ENCODE assay signal across 3 mouse cellular contexts in the genomic region with DNA sequence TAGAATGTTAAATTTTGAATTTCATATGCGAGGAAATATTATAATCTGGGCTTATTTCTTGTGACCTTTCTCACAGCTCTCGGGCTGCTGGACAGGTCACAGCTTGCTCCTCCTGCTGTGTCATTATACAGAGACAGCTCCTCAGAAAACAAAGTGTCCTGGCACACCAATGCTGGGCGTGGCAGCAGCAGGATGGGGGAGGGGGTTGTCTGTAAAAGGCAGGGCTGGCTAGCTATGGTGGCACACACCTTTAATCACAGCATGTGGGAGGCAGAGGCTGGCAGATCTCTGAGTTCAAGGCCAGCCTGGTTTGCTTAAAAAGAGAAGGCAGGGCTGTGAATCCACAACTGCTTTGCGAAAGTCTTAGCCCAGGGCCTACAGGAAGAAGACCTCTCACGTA.
"Had no signal": no experiment of that assay in that cellular context is flagged by ENCODE, and none has a peak within 500 bp of the region (broad histone marks: within the 10 kb centered on the region; RNA-seq: fewer than 3 reads in every experiment).

No protein-coding gene starts in this region.

- H3K4me3 ChIP-seq: limb, embryonic 15.5 days had no signal

- DNase-seq: thymus, postnatal 25 days had no signal

- H3K27me3 ChIP-seq: limb, embryonic 15.5 days had no signal

- H3K27ac ChIP-seq: limb, embryonic 15.5 days; liver, embryonic 14.5 days had no signal
